Mouse (Mus musculus) kidney, embryonic 14.5 days (tissue): ENCODE measurements around the gene Zfp362. TPM values are rescaled to one million over a fixed set of nuclear protein-coding genes. Genes with fewer than 3 reads are reported as not detected.

Experiments used
- ATAC-seq: fragments of 200-750 bp; cut with Nextera tagmentation; 2 replicates; pipeline ENCODE4 v1.8.0; 2017; ENCODE audit warnings: moderate number of reproducible peaks, mild to moderate bottlenecking, moderate TSS enrichment, moderate library complexity; ENCODE audit not compliant: low FRiP score, low TSS enrichment
- H3K27ac ChIP-seq: fragments of 300-500 bp; sonication (generic); 2 replicates; pipeline ENCODE4 v1.5.1; 2014; ENCODE audit warnings: low read depth, mild to moderate bottlenecking, low read length, moderate library complexity, mixed read lengths
- H3K27me3 ChIP-seq: fragments of 300-500 bp; sonication (generic); 2 replicates; pipeline ENCODE4 v1.6.1; 2014; ENCODE audit warnings: mild to moderate bottlenecking, low read length; ENCODE audit not compliant: control insufficient read depth, insufficient read depth
- H3K36me3 ChIP-seq: fragments of 300-500 bp; sonication (generic); 2 replicates; pipeline ENCODE4 v1.6.1; 2014; ENCODE audit warnings: low read length, mixed read lengths; ENCODE audit not compliant: control insufficient read depth, insufficient read depth
- H3K4me1 ChIP-seq: fragments of 300-500 bp; sonication (generic); 2 replicates; pipeline ENCODE4 v1.6.1; 2014; ENCODE audit warnings: low read length, mixed read lengths; ENCODE audit not compliant: control insufficient read depth, insufficient read depth
- H3K4me2 ChIP-seq: fragments of 300-500 bp; sonication (generic); replicated peaks from 2 replicates; pipeline ENCODE4 v1.6.1; 2014; ENCODE audit warnings: low read depth, mild to moderate bottlenecking, low read length
- H3K4me3 ChIP-seq: fragments of 300-500 bp; sonication (generic); 2 replicates; pipeline ENCODE4 v1.5.1; 2014; ENCODE audit warnings: mild to moderate bottlenecking, low read length
- H3K9ac ChIP-seq: fragments of 300-500 bp; sonication (generic); 2 replicates; pipeline ENCODE4 v1.6.1; 2014; ENCODE audit warnings: low read depth, mild to moderate bottlenecking, low read length, moderate library complexity
- H3K9me3 ChIP-seq: fragments of 300-500 bp; sonication (generic); 2 replicates; pipeline ENCODE4 v1.6.1; 2016; ENCODE audit warnings: low read length; ENCODE audit not compliant: control insufficient read depth
- WGBS: fragments of 180-500 bp; shearing (Covaris S2); extraction: QIAGEN DNeasy Blood & Tissue Kit; methylation state at CpG from one replicate; pipeline ENCODE4 v1.1.7; 2014; 5-methylcytosine and 5-hydroxymethylcytosine counted together
- polyA plus RNA-seq: library from polyadenylated mRNA; unstranded; fragments of >200 nt; fragmentation: Nextera tagmentation; extraction: Ambion mirVana; gene quantifications from 2 replicates; pipeline ENCODE4 v1.2.1, GENCODE M21; 2014

The Zfp362 gene
- polyA plus RNA-seq, 1 experiment from 2014 or later: 37.8 TPM

- Histone ChIP-seq H3K4me3 (no peak overlapping the region), H3K9ac (no peak overlapping the region), H3K4me2 (no peak overlapping the region), H3K9me3 (no peaks in the 10 kb centered on the region), H3K27ac (no peak overlapping the region), H3K36me3 (peaks cover 59% of the 10 kb centered on the region), H3K27me3 (no peaks in the 10 kb centered on the region), H3K4me1 (no peaks in the 10 kb centered on the region)
- no peak for ATAC-seq
- 86% methylated on average over 7 of the region's 7 CpGs for WGBS
Measured at GRCm38 (mm10) chr4:128753571-128753970, 52.3 kb downstream of the Zfp362 start.

- no peak overlapping the region for H3K9ac ChIP-seq
- peaks cover 73% of the 10 kb centered on the region for H3K36me3 ChIP-seq
- H3K4me3 ChIP-seq: no peak overlapping the region
- no peak overlapping the region for H3K4me2 ChIP-seq
- H3K27ac ChIP-seq: no peak overlapping the region
- no peak for ATAC-seq
- no peaks in the 10 kb centered on the region for H3K9me3 ChIP-seq
- WGBS: 89% methylated on average over 13 of the region's 13 CpGs
- no peaks in the 10 kb centered on the region for H3K4me1 ChIP-seq
- no peaks in the 10 kb centered on the region for H3K27me3 ChIP-seq
Measured at GRCm38 (mm10) chr4:128752031-128752757, 53.7 kb downstream of the Zfp362 start.

GRCm38 (mm10) chr4:128751006-128751405 is 54.8 kb downstream of the Zfp362 start:
- Histone ChIP-seq H3K27me3 (no peaks in the 10 kb centered on the region), H3K27ac (no peak overlapping the region), H3K9me3 (no peaks in the 10 kb centered on the region), H3K4me3 (no peak overlapping the region), H3K4me2 (no peak overlapping the region), H3K36me3 (peaks cover 85% of the 10 kb centered on the region), H3K9ac (no peak overlapping the region), H3K4me1 (no peaks in the 10 kb centered on the region)
- ATAC-seq: no peak
- WGBS: 61% methylated on average over 5 of the region's 5 CpGs

- Histone ChIP-seq H3K9me3 (no peaks in the 10 kb centered on the region), H3K27ac (no peak overlapping the region), H3K9ac (no peak overlapping the region), H3K4me1 (no peaks in the 10 kb centered on the region), H3K4me3 (no peak overlapping the region), H3K4me2 (no peak overlapping the region), H3K36me3 (peaks cover 100% of the 10 kb centered on the region), H3K27me3 (no peaks in the 10 kb centered on the region)
- 93% methylated on average over 7 of the region's 7 CpGs for WGBS
- no peak for ATAC-seq
Measured at GRCm38 (mm10) chr4:128748309-128748708, 57.5 kb downstream of the Zfp362 start.

- Histone ChIP-seq H3K36me3 (peaks cover 100% of the 10 kb centered on the region), H3K27ac (no peak overlapping the region), H3K27me3 (no peaks in the 10 kb centered on the region), H3K4me2 (no peak overlapping the region), H3K4me1 (no peaks in the 10 kb centered on the region), H3K9me3 (no peaks in the 10 kb centered on the region), H3K9ac (no peak overlapping the region), H3K4me3 (no peak overlapping the region)
- no peak for ATAC-seq
- 93% methylated on average over 22 of the region's 22 CpGs for WGBS
Measured at GRCm38 (mm10) chr4:128747614-128748270, 58.1 kb downstream of the Zfp362 start.

- no peaks in the 10 kb centered on the region for H3K9me3 ChIP-seq
- no peak overlapping the region for H3K9ac ChIP-seq
- H3K4me1 ChIP-seq: peaks cover 3% of the 10 kb centered on the region; the same call in 1 of the 2 replicates
- WGBS: 89% methylated on average over 8 of the region's 8 CpGs
- no peak for ATAC-seq
- no peak overlapping the region for H3K4me3 ChIP-seq
- no peak overlapping the region for H3K4me2 ChIP-seq
- H3K27ac ChIP-seq: no peak overlapping the region
- no peaks in the 10 kb centered on the region for H3K27me3 ChIP-seq
- peaks cover 79% of the 10 kb centered on the region for H3K36me3 ChIP-seq
Measured at GRCm38 (mm10) chr4:128745160-128745559, 60.7 kb downstream of the Zfp362 start.

- Histone ChIP-seq H3K27ac (no peak overlapping the region), H3K9me3 (no peaks in the 10 kb centered on the region), H3K36me3 (peaks cover 59% of the 10 kb centered on the region), H3K9ac (no peak overlapping the region), H3K27me3 (no peaks in the 10 kb centered on the region), H3K4me2 (no peak overlapping the region), H3K4me3 (no peak overlapping the region), H3K4me1 (peaks cover 7% of the 10 kb centered on the region; the same call in 1 of the 2 replicates)
- ATAC-seq: no peak
- 82% methylated on average over 12 of the region's 12 CpGs for WGBS
Measured at GRCm38 (mm10) chr4:128743031-128743626, 62.7 kb downstream of the Zfp362 start.

- H3K9ac ChIP-seq: no peak overlapping the region
- no peak overlapping the region for H3K4me2 ChIP-seq
- no peaks in the 10 kb centered on the region for H3K27me3 ChIP-seq
- 57% methylated on average over 10 of the region's 10 CpGs for WGBS
- H3K36me3 ChIP-seq: peaks cover 52% of the 10 kb centered on the region
- no peaks in the 10 kb centered on the region for H3K9me3 ChIP-seq
- ATAC-seq: no peak
- H3K4me1 ChIP-seq: peaks cover 12% of the 10 kb centered on the region; the same call in 1 of the 2 replicates
- H3K27ac ChIP-seq: no peak overlapping the region
- no peak overlapping the region for H3K4me3 ChIP-seq
Measured at GRCm38 (mm10) chr4:128742379-128742970, 63.4 kb downstream of the Zfp362 start.
